Mouse (Mus musculus) ovary, adult 10 weeks (tissue): ENCODE results near the gene Selenot. TPM values are rescaled to one million over a fixed set of nuclear protein-coding genes. Genes with fewer than 3 reads are reported as not detected.

Experiments
- polyA plus RNA-seq: library from polyadenylated mRNA; stranded (reverse); fragments of 350-450 nt; fragmentation: Illumina TruSeq; extraction: RNeasy Lipid Tissue Mini Kit (QIAGEN cat#74804); gene quantifications from one replicate; pipeline ENCODE4 v1.2.3, GENCODE M21; 2014

Gene Selenot
- 573 TPM for polyA plus RNA-seq

DNA sequence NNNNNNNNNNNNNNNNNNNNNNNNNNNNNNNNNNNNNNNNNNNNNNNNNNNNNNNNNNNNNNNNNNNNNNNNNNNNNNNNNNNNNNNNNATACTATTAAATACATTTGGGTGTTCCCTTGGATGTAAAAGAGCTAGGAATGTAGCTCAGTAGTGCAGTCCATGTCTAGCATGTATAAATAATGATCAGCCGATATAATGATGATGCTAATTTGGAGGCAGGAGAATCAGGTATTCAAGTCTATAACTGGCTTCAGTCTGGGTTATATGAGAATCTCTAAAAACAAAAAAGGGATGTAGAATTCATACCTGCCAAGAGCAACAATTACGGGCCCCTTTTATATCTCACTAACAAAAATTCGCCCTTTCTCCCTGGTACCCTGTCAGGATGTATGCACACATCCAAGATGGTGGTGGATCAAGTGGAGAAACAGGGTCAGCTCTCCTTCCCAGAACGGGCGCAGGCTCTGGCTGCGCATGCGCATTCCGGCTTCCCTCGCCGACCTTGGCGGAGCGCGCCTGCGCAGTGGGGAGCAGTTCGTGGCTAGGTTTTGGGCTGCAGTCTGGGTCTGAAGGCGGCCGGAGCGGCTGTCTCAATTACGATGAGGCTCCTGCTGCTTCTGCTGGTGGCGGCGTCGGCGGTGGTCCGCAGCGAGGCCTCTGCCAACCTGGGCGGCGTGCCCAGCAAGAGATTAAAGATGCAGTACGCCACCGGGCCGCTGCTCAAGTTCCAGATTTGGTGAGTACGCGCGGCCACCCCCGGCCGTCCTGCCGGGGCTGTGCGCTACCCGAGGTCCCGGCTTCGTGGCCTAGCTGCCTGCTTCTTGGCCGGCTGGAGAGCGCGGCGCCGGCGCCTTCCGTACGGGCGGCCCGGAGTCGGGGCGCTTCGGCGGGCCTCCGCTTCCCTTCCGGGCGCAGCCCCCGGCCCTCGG lies at the start of gene Selenot:
Selenot (plus strand) TSS at position 500 of the 930 bp plus-strand sequence.

DNA sequence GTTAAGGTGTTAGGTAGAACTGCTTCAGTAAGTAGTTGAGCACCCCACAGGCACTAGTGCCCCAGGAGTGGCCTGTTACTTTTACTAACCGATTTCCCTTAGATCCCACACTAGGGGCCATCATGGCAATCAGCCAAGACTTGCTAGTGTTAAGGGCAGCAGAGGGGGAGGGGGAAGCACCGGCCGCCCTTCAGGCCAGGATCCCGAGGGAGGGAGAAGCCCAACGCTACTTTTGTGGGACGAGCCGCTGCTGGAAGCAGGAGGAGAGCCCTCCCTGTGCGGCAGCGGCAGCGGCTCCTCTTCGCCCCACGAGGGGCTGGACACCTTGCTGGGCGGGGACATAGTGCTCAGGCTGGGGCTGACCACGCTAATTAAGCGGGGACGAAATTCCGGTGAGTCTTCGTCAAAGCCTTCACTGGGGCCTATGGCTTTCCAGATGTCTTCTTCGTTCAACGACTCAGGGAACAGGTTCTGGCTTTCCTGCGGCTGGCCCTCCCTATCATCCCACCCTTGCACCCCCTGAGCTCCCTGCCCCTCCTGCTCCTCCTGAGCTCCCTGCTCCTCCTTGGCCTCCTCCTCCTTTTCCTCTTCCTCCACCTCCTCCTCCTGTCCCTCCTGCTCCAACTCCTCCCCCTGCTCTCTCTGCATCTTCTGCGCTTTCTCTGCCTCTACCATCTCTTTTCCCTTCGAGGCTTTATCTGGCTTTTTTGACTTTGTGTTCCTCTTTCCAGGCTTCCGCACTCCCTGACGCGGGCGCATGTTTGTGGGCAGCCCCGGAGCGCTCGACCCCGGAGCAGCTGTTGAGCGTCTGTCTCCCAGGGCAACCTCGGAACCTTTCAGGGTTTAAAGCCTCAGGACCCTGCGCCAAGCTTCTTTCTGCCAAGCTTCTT lies 60.2 kb downstream of the Selenot start, which contains the start of gene Erich6:
Erich6 (minus strand) TSS at position 802 of the 890 bp plus-strand sequence.

Other genes with a start within 250 kb of the Selenot start
- gene Tsc22d2, start 161.9 kb upstream of the Selenot start, polyA plus RNA-seq: 53.7 TPM
- gene Eif2a, start 50.8 kb upstream of the Selenot start, polyA plus RNA-seq: 343 TPM
- 473 TPM for gene Serp1, start 50.7 kb upstream of the Selenot start, polyA plus RNA-seq
- gene Erich6, start 60.6 kb downstream of the Selenot start, polyA plus RNA-seq: not detected
- gene Siah2, start 115.8 kb downstream of the Selenot start, polyA plus RNA-seq: 8.4 TPM
- gene Mindy4b-ps, start 245.7 kb downstream of the Selenot start, polyA plus RNA-seq: not detected